Mouse (Mus musculus) G1E (cell line): Measurements from ENCODE around the gene Isca1.
"Not testable (repeated sequence)": the region's sequence is repeated elsewhere in the genome, so short reads cannot be mapped to it uniquely, and the experiment has no call there.

Experiments
- CTCF ChIP-seq: IDR thresholded peaks from 2 replicates; pipeline ENCODE4 v1.5.1; 2012; ENCODE audit warnings: low read depth, low read length, inconsistent platforms, mixed read lengths
- GATA2 ChIP-seq: IDR thresholded peaks from 2 replicates; pipeline ENCODE4 v1.6.1; 2012; ENCODE audit warnings: low read depth, low read length, inconsistent platforms, borderline replicate concordance
- TAL1 ChIP-seq: conservative IDR thresholded peaks from 2 replicates; pipeline ENCODE4 v1.6.1; 2012; ENCODE audit warnings: low read depth, low read length, inconsistent platforms, mixed read lengths

- TF ChIP-seq GATA2, CTCF, TAL1: not testable (repeated sequence)
Measured at GRCm38 (mm10) chr13:59718857-59719440, 50.7 kb downstream of the Isca1 start.
